Mouse (Mus musculus): ENCODE measurements at regions not wholly inside any gene's neighbourhood (a gene's known extent, or its start where the extent isn't known, plus 50 kb on each side); places are given as distances from the start of the nearest gene placed in this dataset.

- WGBS = 35% methylated on average over 5 of the region's 5 CpGs
- H3K4me1 ChIP-seq (ENCODE audit: control insufficient read depth, insufficient read depth, low read length) = no peaks in the 10 kb centered on the region
Measured at GRCm38 (mm10) chr4:73542331-73542730, 65.3 kb upstream of the Gm11238 start.

GRCm38 (mm10) chr4:73531604-73532003 is 76.1 kb upstream of the Gm11238 start:
- no peak for TF ChIP-seq CTCF (IDR thresholded peaks at IDR 0.05; ENCODE audit: borderline replicate concordance, insufficient read depth, low read depth, low read length)
- no peak for TF ChIP-seq POLR2A (IDR thresholded peaks at IDR 0.05; ENCODE audit: borderline replicate concordance, insufficient read depth, low read length)
- H3K27me3 ChIP-seq (ENCODE audit: control insufficient read depth, insufficient read depth, low read length) = no peaks in the 10 kb centered on the region; the same call in 1 of the 2 replicates
- no peak for DNase-seq
- H3K27ac ChIP-seq (ENCODE audit: insufficient read depth, low read length) = no peak overlapping the region
- no peak overlapping the region for H3K4me3 ChIP-seq (replicated peaks; ENCODE audit: insufficient read depth, low read depth, low read length)
- no peaks in the 10 kb centered on the region for H3K4me1 ChIP-seq (ENCODE audit: control insufficient read depth, insufficient read depth, low read length)
- 59% methylated on average over 1 of the region's 1 CpGs for WGBS

More at GRCm38 (mm10) chr4:73542331-73542730, 65.3 kb upstream of the Gm11238 start:
- no peak overlapping the region for H3K27ac ChIP-seq (ENCODE audit: insufficient read depth, low read length)
- no peak overlapping the region for H3K4me3 ChIP-seq (replicated peaks; ENCODE audit: insufficient read depth, low read depth, low read length)
- H3K27me3 ChIP-seq (ENCODE audit: control insufficient read depth, insufficient read depth, low read length) = no peaks in the 10 kb centered on the region
- TF ChIP-seq CTCF (IDR thresholded peaks at IDR 0.05; ENCODE audit: borderline replicate concordance, insufficient read depth, low read depth, low read length) (no peak), POLR2A (IDR thresholded peaks at IDR 0.05; ENCODE audit: borderline replicate concordance, insufficient read depth, low read length) (no peak)
- peak in 1 of 2 experiments; percentile 0 for DNase-seq

- Histone ChIP-seq H3K4me1 (ENCODE audit: control insufficient read depth, insufficient read depth, low read length) (no peaks in the 10 kb centered on the region), H3K27ac (ENCODE audit: insufficient read depth, low read length) (no peak overlapping the region), H3K27me3 (ENCODE audit: control insufficient read depth, insufficient read depth, low read length) (no peaks in the 10 kb centered on the region), H3K4me3 (replicated peaks; ENCODE audit: insufficient read depth, low read depth, low read length) (no peak overlapping the region)
- no peak for DNase-seq
- WGBS = 73% methylated on average over 1 of the region's 1 CpGs
- no peak for TF ChIP-seq POLR2A (IDR thresholded peaks at IDR 0.05; ENCODE audit: borderline replicate concordance, insufficient read depth, low read length)
- no peak for TF ChIP-seq CTCF (IDR thresholded peaks at IDR 0.05; ENCODE audit: borderline replicate concordance, insufficient read depth, low read depth, low read length)
Measured at GRCm38 (mm10) chr4:73524579-73525208, 83.0 kb upstream of the Gm11238 start.

- H3K27ac ChIP-seq (ENCODE audit: insufficient read depth, low read length) = no peak overlapping the region
- H3K4me1 ChIP-seq (ENCODE audit: control insufficient read depth, insufficient read depth, low read length) = no peaks in the 10 kb centered on the region
- no peak overlapping the region for H3K4me3 ChIP-seq (replicated peaks; ENCODE audit: insufficient read depth, low read depth, low read length)
- no peaks in the 10 kb centered on the region for H3K27me3 ChIP-seq (ENCODE audit: control insufficient read depth, insufficient read depth, low read length)
- TF ChIP-seq POLR2A (IDR thresholded peaks at IDR 0.05; ENCODE audit: borderline replicate concordance, insufficient read depth, low read length) = no peak
- TF ChIP-seq CTCF (IDR thresholded peaks at IDR 0.05; ENCODE audit: borderline replicate concordance, insufficient read depth, low read depth, low read length) = no peak
- DNase-seq = no peak
Measured at GRCm38 (mm10) chr4:73518742-73519384, 88.8 kb upstream of the Gm11238 start.

GRCm38 (mm10) chr4:73517559-73517958 is 90.1 kb upstream of the Gm11238 start:
- no peaks in the 10 kb centered on the region for H3K4me1 ChIP-seq (ENCODE audit: control insufficient read depth, insufficient read depth, low read length)
- H3K27me3 ChIP-seq (ENCODE audit: control insufficient read depth, insufficient read depth, low read length) = no peaks in the 10 kb centered on the region
- no peak for DNase-seq
- no peak overlapping the region for H3K4me3 ChIP-seq (replicated peaks; ENCODE audit: insufficient read depth, low read depth, low read length)
- no peak overlapping the region for H3K27ac ChIP-seq (ENCODE audit: insufficient read depth, low read length)
- TF ChIP-seq POLR2A (IDR thresholded peaks at IDR 0.05; ENCODE audit: borderline replicate concordance, insufficient read depth, low read length) = no peak
- TF ChIP-seq CTCF (IDR thresholded peaks at IDR 0.05; ENCODE audit: borderline replicate concordance, insufficient read depth, low read depth, low read length) = no peak

- WGBS = 11% methylated on average over 2 of the region's 2 CpGs
- H3K27ac ChIP-seq (ENCODE audit: insufficient read depth, low read length) = no peak overlapping the region
- no peak for DNase-seq
- H3K27me3 ChIP-seq (ENCODE audit: control insufficient read depth, insufficient read depth, low read length) = no peaks in the 10 kb centered on the region
- TF ChIP-seq POLR2A (IDR thresholded peaks at IDR 0.05; ENCODE audit: borderline replicate concordance, insufficient read depth, low read length) (no peak), CTCF (IDR thresholded peaks at IDR 0.05; ENCODE audit: borderline replicate concordance, insufficient read depth, low read depth, low read length) (no peak)
- no peak overlapping the region for H3K4me3 ChIP-seq (replicated peaks; ENCODE audit: insufficient read depth, low read depth, low read length)
- H3K4me1 ChIP-seq (ENCODE audit: control insufficient read depth, insufficient read depth, low read length) = no peaks in the 10 kb centered on the region
Measured at GRCm38 (mm10) chr4:73516717-73517116, 91.0 kb upstream of the Gm11238 start.

GRCm38 (mm10) chr4:73506860-73507259 is 100.8 kb upstream of the Gm11238 start:
- TF ChIP-seq POLR2A (IDR thresholded peaks at IDR 0.05; ENCODE audit: borderline replicate concordance, insufficient read depth, low read length) (no peak), CTCF (IDR thresholded peaks at IDR 0.05; ENCODE audit: borderline replicate concordance, insufficient read depth, low read depth, low read length) (no peak)
- no peak overlapping the region for H3K27ac ChIP-seq (ENCODE audit: insufficient read depth, low read length)
- 76% methylated on average over 2 of the region's 2 CpGs for WGBS
- H3K4me3 ChIP-seq (replicated peaks; ENCODE audit: insufficient read depth, low read depth, low read length) = no peak overlapping the region
- DNase-seq = no peak
- no peaks in the 10 kb centered on the region for H3K4me1 ChIP-seq (ENCODE audit: control insufficient read depth, insufficient read depth, low read length)
- no peaks in the 10 kb centered on the region for H3K27me3 ChIP-seq (ENCODE audit: control insufficient read depth, insufficient read depth, low read length)

- Histone ChIP-seq H3K27ac (ENCODE audit: insufficient read depth, low read length) (no peak overlapping the region), H3K4me1 (ENCODE audit: control insufficient read depth, insufficient read depth, low read length) (no peaks in the 10 kb centered on the region), H3K27me3 (ENCODE audit: control insufficient read depth, insufficient read depth, low read length) (no peaks in the 10 kb centered on the region), H3K4me3 (replicated peaks; ENCODE audit: insufficient read depth, low read depth, low read length) (no peak overlapping the region)
- no peak for DNase-seq
- WGBS = 66% methylated on average over 2 of the region's 2 CpGs
- TF ChIP-seq POLR2A (IDR thresholded peaks at IDR 0.05; ENCODE audit: borderline replicate concordance, insufficient read depth, low read length) = no peak
- TF ChIP-seq CTCF (IDR thresholded peaks at IDR 0.05; ENCODE audit: borderline replicate concordance, insufficient read depth, low read depth, low read length) = no peak
Measured at GRCm38 (mm10) chr4:73489199-73489598, 84.3 kb upstream of the Gm11487 start.

Data from cerebellum, adult 2 months (tissue).